In the genomic region with DNA sequence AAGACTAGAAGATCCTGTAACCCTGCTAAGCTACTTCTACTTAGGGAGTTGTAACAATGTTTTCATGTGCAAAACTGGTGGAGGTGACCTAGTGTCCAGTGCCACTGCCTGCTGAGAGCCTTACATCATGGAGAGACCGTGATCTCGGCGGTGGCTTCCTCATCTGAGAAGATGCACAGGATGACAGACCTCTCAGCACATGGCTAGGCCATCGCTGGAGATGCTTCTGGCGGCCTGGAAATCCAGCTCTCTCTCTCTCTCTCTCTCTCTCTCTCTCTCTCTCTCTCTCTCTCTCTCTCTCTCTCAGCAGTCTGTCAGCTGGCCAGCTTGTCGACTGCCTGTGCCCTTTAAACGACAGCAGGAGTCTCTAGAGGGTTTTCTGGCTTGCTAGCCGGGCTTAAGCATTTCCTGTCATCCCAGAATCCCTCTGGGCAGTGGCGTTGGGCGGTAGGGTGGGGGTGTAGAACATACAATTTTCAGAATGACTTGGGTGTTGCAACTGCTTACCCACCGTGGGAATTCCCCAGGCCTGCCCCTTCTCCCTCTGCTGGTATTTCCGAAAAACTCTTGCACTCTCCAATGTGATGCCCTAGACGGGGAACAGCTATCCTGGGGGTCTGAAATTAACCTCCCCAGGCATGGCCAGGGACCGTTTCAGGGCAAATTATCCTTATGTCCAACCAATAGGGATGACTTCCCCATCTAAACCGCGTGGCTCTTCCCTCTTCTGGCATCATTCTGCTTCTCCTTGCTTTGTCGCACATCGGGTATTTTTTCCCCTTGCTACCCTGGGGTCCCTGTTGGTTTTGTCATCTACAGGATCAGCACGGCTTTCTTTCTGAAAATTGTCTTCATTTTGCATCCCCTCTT, we compare ENCODE assay signal across 8 mouse cellular contexts. TPM values are rescaled to one million over a fixed set of nuclear protein-coding genes. Genes with fewer than 3 reads are reported as not detected.
DNase-seq lines count a peak whose midpoint lies in the region; ATAC-seq lines count a peak whose summit lies in the region.

No protein-coding gene starts in this region.

- ATAC-seq in stomach, embryonic 16.5 days (ENCODE audit: insufficient read depth, low FRiP score) = no peak
- ATAC-seq in megakaryocyte-erythroid progenitor cell, adult 5-6 weeks (replicated peaks; ENCODE audit: low FRiP score, low TSS enrichment, poor library complexity, severe bottlenecking) = no peak

- H3K27me3 ChIP-seq in stomach, embryonic 16.5 days (ENCODE audit: control insufficient read depth, insufficient read depth, low read length) = no peaks in the 10 kb centered on the region

- H3K4me3 ChIP-seq in stomach, embryonic 16.5 days (replicated peaks; ENCODE audit: low read length) = no peak overlapping the region

- DNase-seq in retina, postnatal 1 day = peak; percentile 34
- no peak for DNase-seq in retina, embryonic 14.5 days (ENCODE audit: low spot score)
- peak; percentile 61 for DNase-seq in gastrocnemius, postnatal 25 days
- DNase-seq in kidney, adult 9 months = peak; percentile 70
- DNase-seq in layer of hippocampus, postnatal 14 days (ENCODE audit: low spot score in 2 of 2) = no peak
- DNase-seq in embryo, embryonic 9.5 days (ENCODE audit: extremely low spot score) = no peak

- 64% methylated on average over 19 of the region's 19 CpGs for WGBS in stomach, embryonic 16.5 days

- no peaks in the 10 kb centered on the region for H3K4me1 ChIP-seq in stomach, embryonic 16.5 days (ENCODE audit: control insufficient read depth, insufficient read depth, low read length)

- no peak overlapping the region for H3K4me2 ChIP-seq in stomach, embryonic 16.5 days (ENCODE audit: low read depth, low read length)

- no peaks in the 10 kb centered on the region for H3K9me3 ChIP-seq in stomach, embryonic 16.5 days (replicated peaks; ENCODE audit: control insufficient read depth, low read length)

- no peak overlapping the region for H3K9ac ChIP-seq in stomach, embryonic 16.5 days (ENCODE audit: low read length)

- H3K27ac ChIP-seq in stomach, embryonic 16.5 days (ENCODE audit: low read length) = peak overlapping the region; percentile 19

- no peaks in the 10 kb centered on the region for H3K36me3 ChIP-seq in stomach, embryonic 16.5 days (ENCODE audit: control insufficient read depth, insufficient read depth, low read length)

RNA-seq across cellular contexts. Expression of a gene that starts 2.5 kb away (rescaled TPM):
- total RNA-seq in gastrocnemius, postnatal 25 days (2021) = not detected
- 0.19 and 0.34 TPM in 2 replicates for polyA plus RNA-seq in stomach, embryonic 16.5 days (2015; fragmentation: Nextera tagmentation; extraction: Ambion mirVana)
- total RNA-seq in megakaryocyte-erythroid progenitor cell, adult 5-6 weeks (2014; fragmentation: Nextera tagmentation) = not detected in 2 replicates
- total RNA-seq in megakaryocyte-erythroid progenitor cell, adult 5-6 weeks (2017) = not detected in 2 replicates
- not detected for total RNA-seq in layer of hippocampus, postnatal 14 days (2021)

Comparison
In these comparisons a context has a peak if more than half of its experiments do, and no peak if none do; other contexts are left out.
1. DNase-seq: peak in retina, postnatal 1 day (single experiment), gastrocnemius, postnatal 25 days (single experiment) and kidney, adult 9 months (single experiment); none in retina, embryonic 14.5 days (single experiment), layer of hippocampus, postnatal 14 days (0 of 2) and embryo, embryonic 9.5 days (single experiment).